Comparison of ENCODE assay signal across 23 mouse cellular contexts in genomic region chr13:118742788-118743187, GRCm38 (mm10).
A peak's percentile ranks its signal among the peaks of the same experiment; 100 is the strongest.
DNase-seq lines count a peak whose midpoint lies in the region; ATAC-seq and TF ChIP-seq lines count a peak whose summit lies in the region.
"Had no signal": no experiment of that assay in that cellular context is flagged by ENCODE, and none has a peak within 500 bp of the region (broad histone marks: within the 10 kb centered on the region; RNA-seq: fewer than 3 reads in every experiment).

No protein-coding gene starts in this region.

- H3K27ac ChIP-seq in lung, embryonic 15.5 days: no peak overlapping the region
- H3K27ac ChIP-seq in lung, embryonic 16.5 days (ENCODE audit: low read length): no peak overlapping the region
- no peak overlapping the region for H3K27ac ChIP-seq in lung, postnatal 0 days (ENCODE audit: low read length)

- DNase-seq in lung, postnatal 10 days: no peak
- DNase-seq in lung, adult 18-20 months: no peak
- no peak for DNase-seq in lung, postnatal 0 days (ENCODE audit: low spot score)
- no peak for DNase-seq in lung, postnatal 36 days
- peak; percentile 24 for DNase-seq in NIH3T3 (ENCODE audit: low read depth)
- DNase-seq in thymus, postnatal 36 days: no peak
- DNase-seq: adrenal gland, adult 2 months; adrenal gland, adult 8-10 months; adrenal gland, postnatal 10 days; adrenal gland, postnatal 14 days; adrenal gland, postnatal 25 days; adrenal gland, postnatal 36 days; B cell, adult 2 months; cerebellum, adult 11 months; cerebellum, adult 11-12 months; cerebellum, adult 18-20 months had no signal

- H3K4me2 ChIP-seq in lung, embryonic 15.5 days: no peak overlapping the region
- no peak overlapping the region for H3K4me2 ChIP-seq in lung, embryonic 16.5 days (ENCODE audit: low read depth, low read length)
- no peak overlapping the region for H3K4me2 ChIP-seq in lung, postnatal 0 days (replicated peaks; ENCODE audit: low read depth, low read length)

- no peak overlapping the region for H3K4me3 ChIP-seq in lung, embryonic 15.5 days
- H3K4me3 ChIP-seq in lung, embryonic 16.5 days (ENCODE audit: low read length): no peak overlapping the region
- H3K4me3 ChIP-seq in lung, postnatal 0 days (ENCODE audit: low read depth, low read length): no peak overlapping the region

- TF ChIP-seq EP300 in lung, postnatal 0 days (IDR thresholded peaks at IDR 0.05): no peak

- no peaks in the 10 kb centered on the region for H3K9me3 ChIP-seq in lung, embryonic 15.5 days
- no peaks in the 10 kb centered on the region for H3K9me3 ChIP-seq in lung, embryonic 16.5 days (ENCODE audit: control insufficient read depth, low read length)
- no peaks in the 10 kb centered on the region for H3K9me3 ChIP-seq in lung, postnatal 0 days (ENCODE audit: low read length)
- H3K9me3 ChIP-seq: G1E had no signal

- no peak overlapping the region for H3K9ac ChIP-seq in lung, embryonic 15.5 days
- no peak overlapping the region for H3K9ac ChIP-seq in lung, embryonic 16.5 days (ENCODE audit: low read length)
- H3K9ac ChIP-seq in lung, postnatal 0 days (replicated peaks; ENCODE audit: low read depth): no peak overlapping the region

- TF ChIP-seq CTCF in lung, postnatal 0 days (IDR thresholded peaks at IDR 0.05): no peak

- peak; percentile 50; the same call in 1 of the 2 replicates for ATAC-seq in lung, embryonic 15.5 days (ENCODE audit: borderline replicate concordance, extremely low read depth, low FRiP score, low TSS enrichment)
- ATAC-seq in lung, embryonic 16.5 days (ENCODE audit: low read depth): peak; percentile 60
- ATAC-seq in lung, postnatal 0 days: peak; percentile 35; the same call in 1 of the 2 replicates
- ATAC-seq: activated CD4-positive, CD25-positive, alpha-beta regulatory T cell, adult 4 months; CD4-positive, CD25-positive, alpha-beta regulatory T cell, adult 4 months; Patski had no signal

- peaks cover 12% of the 10 kb centered on the region; the same call in 1 of the 2 replicates for H3K4me1 ChIP-seq in lung, embryonic 15.5 days
- no peaks in the 10 kb centered on the region; the same call in 1 of the 2 replicates for H3K4me1 ChIP-seq in lung, embryonic 16.5 days (replicated peaks; ENCODE audit: control insufficient read depth, insufficient read depth, low read length)
- no peaks in the 10 kb centered on the region for H3K4me1 ChIP-seq in lung, postnatal 0 days (ENCODE audit: insufficient read depth, low read depth, low read length)

- no peaks in the 10 kb centered on the region for H3K36me3 ChIP-seq in lung, embryonic 15.5 days
- no peaks in the 10 kb centered on the region for H3K36me3 ChIP-seq in lung, embryonic 16.5 days (ENCODE audit: control insufficient read depth, insufficient read depth, low read length)
- H3K36me3 ChIP-seq in lung, postnatal 0 days (ENCODE audit: insufficient read depth, low read length): no peaks in the 10 kb centered on the region
- H3K36me3 ChIP-seq: G1E had no signal

- no peaks in the 10 kb centered on the region for H3K27me3 ChIP-seq in lung, embryonic 15.5 days
- H3K27me3 ChIP-seq in lung, embryonic 16.5 days (ENCODE audit: control insufficient read depth, insufficient read depth, low read depth, low read length): no peaks in the 10 kb centered on the region
- H3K27me3 ChIP-seq in lung, postnatal 0 days (replicated peaks; ENCODE audit: insufficient read depth, low read length): no peaks in the 10 kb centered on the region
- H3K27me3 ChIP-seq: CH12.LX, Patski had no signal

- WGBS in lung, embryonic 15.5 days: 46% methylated on average over 4 of the region's 4 CpGs
- 50% methylated on average over 4 of the region's 4 CpGs for WGBS in lung, embryonic 16.5 days
- 51% methylated on average over 4 of the region's 4 CpGs for WGBS in lung, postnatal 0 days
